Mouse (Mus musculus) CD4-positive, CD25-positive, alpha-beta regulatory T cell, adult 4 months (primary cell): ENCODE results near the gene Hist1h4b. TPM values are rescaled to one million over a fixed set of nuclear protein-coding genes. Genes with fewer than 3 reads are reported as not detected.

Experiments
- ATAC-seq: one replicate; pipeline ENCODE4 v1.8.0; 2017
- polyA plus RNA-seq, 2 experiments: library from polyadenylated mRNA; unstranded; fragments of 100-300 nt; shearing (Covaris generic); gene quantifications; one replicate each; pipeline ENCODE4 v1.2.1; 2017

Gene Hist1h4b
- polyA plus RNA-seq, 2 experiments from 2014 or later: 5.4 TPM; not detected in 1

- ATAC-seq: no peak
Observed at GRCm38 (mm10) chr13:23806422-23807052, 49.7 kb downstream of the Hist1h4b start, which contains the start of gene Slc17a2. TSS of gene Slc17a2 (plus strand) at chr13:23806993.

Other genes starting within 250 kb of the Hist1h4b start
- 10 to 100 TPM in 1 of 2 experiments, 1 to 10 TPM in 1; 9.5 to 10.8 TPM for gene Hist1h4h, start 226.0 kb upstream of the Hist1h4b start, polyA plus RNA-seq
- 1 to 10 TPM in 1 of 2 experiments, not detected in 1; 2.7 TPM for gene Hist1h2af, start 223.1 kb upstream of the Hist1h4b start, polyA plus RNA-seq
- not detected for gene Hist1h3g, start 221.6 kb upstream of the Hist1h4b start, polyA plus RNA-seq
- gene Hist1h2bh, start 213.6 kb upstream of the Hist1h4b start, polyA plus RNA-seq: under 1 TPM; 0.41 to 0.66 TPM
- not detected for gene Hist1h3f, start 213.0 kb upstream of the Hist1h4b start, polyA plus RNA-seq
- 1 to 10 TPM in 1 of 2 experiments, not detected in 1; 1.1 TPM for gene Hist1h4f, start 205.4 kb upstream of the Hist1h4b start, polyA plus RNA-seq
- under 1 TPM; 0.18 to 0.35 TPM for gene Hist1h1d, start 203.8 kb upstream of the Hist1h4b start, polyA plus RNA-seq
- 1 to 10 TPM; 2.2 to 4.1 TPM for gene Hist1h3e, start 194.6 kb upstream of the Hist1h4b start, polyA plus RNA-seq
- 10 to 100 TPM; 12.3 to 17.6 TPM for gene Hist1h2ae, start 185.8 kb upstream of the Hist1h4b start, polyA plus RNA-seq
- 1 to 10 TPM; 8.0 to 8.6 TPM for gene Hist1h2bg, start 185.6 kb upstream of the Hist1h4b start, polyA plus RNA-seq
- gene Hist1h2bf, start 182.8 kb upstream of the Hist1h4b start, polyA plus RNA-seq: not detected
- under 1 TPM in 1 of 2 experiments, not detected in 1; 0.96 TPM for gene Hist1h2ad, start 182.6 kb upstream of the Hist1h4b start, polyA plus RNA-seq
- not detected for gene Hist1h3d, start 181.2 kb upstream of the Hist1h4b start, polyA plus RNA-seq
- 10 to 100 TPM; 20.2 to 22.9 TPM for gene Hist1h4d, start 175.4 kb upstream of the Hist1h4b start, polyA plus RNA-seq
- gene Hist1h2be, start 135.9 kb upstream of the Hist1h4b start, polyA plus RNA-seq: 1 to 10 TPM; 3.3 to 4.0 TPM
- 10 to 100 TPM; 10.6 to 11.3 TPM for gene Hist1h1e, start 134.5 kb upstream of the Hist1h4b start, polyA plus RNA-seq
- under 1 TPM; 0.51 to 0.74 TPM for gene Hist1h2ac, start 73.1 kb upstream of the Hist1h4b start, polyA plus RNA-seq
- gene Hist1h2bc, start 72.8 kb upstream of the Hist1h4b start, polyA plus RNA-seq: 1 to 10 TPM; 4.0 to 4.2 TPM
- not detected for gene Hist1h1t, start 61.2 kb upstream of the Hist1h4b start, polyA plus RNA-seq
- 1 to 10 TPM; 8.7 to 9.4 TPM for gene Hist1h4c, start 58.6 kb upstream of the Hist1h4b start, polyA plus RNA-seq
- gene Hfe, start 46.2 kb upstream of the Hist1h4b start, polyA plus RNA-seq: under 1 TPM; 0.57 to 0.69 TPM
- gene Hist1h1c, start 18.2 kb upstream of the Hist1h4b start, polyA plus RNA-seq: 10 to 100 TPM in 1 of 2 experiments, 1 to 10 TPM in 1; 8.9 to 10.5 TPM
- 1 to 10 TPM in 1 of 2 experiments, not detected in 1; 1.3 TPM for gene Hist1h3c, start 11.4 kb upstream of the Hist1h4b start, polyA plus RNA-seq
- gene Hist1h2bb, start 10.3 kb upstream of the Hist1h4b start, polyA plus RNA-seq: 1 to 10 TPM in 1 of 2 experiments, not detected in 1; 2.9 TPM
- gene Hist1h2ab, start 5.9 kb upstream of the Hist1h4b start, polyA plus RNA-seq: 1 to 10 TPM; 2.8 to 8.2 TPM
- gene Hist1h3b, start 4.7 kb upstream of the Hist1h4b start, polyA plus RNA-seq: not detected
- not detected for gene Hist1h4a, start 4.2 kb downstream of the Hist1h4b start, polyA plus RNA-seq
- gene Hist1h3a, start 5.4 kb downstream of the Hist1h4b start, polyA plus RNA-seq: 1 to 10 TPM in 1 of 2 experiments, not detected in 1; 1.8 TPM
- gene Hist1h1a, start 6.7 kb downstream of the Hist1h4b start, polyA plus RNA-seq: 1 to 10 TPM; 2.6 to 3.4 TPM
- not detected for gene Trim38, start 12.9 kb downstream of the Hist1h4b start, polyA plus RNA-seq
- gene Slc17a2, start 50.0 kb downstream of the Hist1h4b start, polyA plus RNA-seq: not detected
- gene Slc17a3, start 82.4 kb downstream of the Hist1h4b start, polyA plus RNA-seq: not detected
- under 1 TPM in 1 of 2 experiments, not detected in 1; 0.16 TPM for gene Slc17a1, start 110.7 kb downstream of the Hist1h4b start, polyA plus RNA-seq
- not detected for gene Slc17a4, start 158.0 kb downstream of the Hist1h4b start, polyA plus RNA-seq
- gene Hist1h2ba, start 177.1 kb downstream of the Hist1h4b start, polyA plus RNA-seq: not detected
- not detected for gene Hist1h2aa, start 177.4 kb downstream of the Hist1h4b start, polyA plus RNA-seq
- not detected for gene Scgn, start 234.2 kb downstream of the Hist1h4b start, polyA plus RNA-seq